16 mouse cellular contexts compared by ENCODE assay signal in the genomic region with DNA sequence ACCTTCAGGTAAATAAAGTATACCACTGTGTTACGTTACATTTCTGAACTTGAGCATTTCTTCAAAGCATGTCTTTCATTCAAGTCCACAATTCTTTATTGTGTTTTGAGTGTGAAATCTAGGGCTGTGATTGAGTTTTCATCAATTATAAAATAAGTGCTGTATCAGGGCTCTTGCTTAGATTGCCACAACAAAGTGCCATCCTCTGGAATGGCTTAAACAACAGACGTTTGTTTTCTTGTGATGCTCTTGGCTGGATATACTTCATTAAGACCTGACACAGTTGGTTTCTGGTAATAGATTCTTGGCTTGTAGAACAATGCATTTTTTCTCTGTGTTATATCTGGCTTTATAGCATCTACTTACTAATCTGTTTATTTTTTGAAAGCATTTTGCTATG.
DNase-seq lines count a peak whose midpoint lies in the region; ATAC-seq lines count a peak whose summit lies in the region.
"Had no signal": no experiment of that assay in that cellular context is flagged by ENCODE, and none has a peak within 500 bp of the region (broad histone marks: within the 10 kb centered on the region; RNA-seq: fewer than 3 reads in every experiment).

No protein-coding gene starts in this region.

- no peaks in the 10 kb centered on the region for H3K9me3 ChIP-seq in hindbrain, embryonic 11.5 days (ENCODE audit: control insufficient read depth, low read length)
- no peaks in the 10 kb centered on the region for H3K9me3 ChIP-seq in hindbrain, embryonic 10.5 days
- no peaks in the 10 kb centered on the region for H3K9me3 ChIP-seq in neural tube, embryonic 13.5 days
- no peaks in the 10 kb centered on the region for H3K9me3 ChIP-seq in neural tube, embryonic 15.5 days (replicated peaks)
- H3K9me3 ChIP-seq in hindbrain, embryonic 15.5 days = no peaks in the 10 kb centered on the region
- H3K9me3 ChIP-seq: embryonic facial prominence, embryonic 15.5 days; G1E; limb, embryonic 10.5 days; liver, embryonic 15.5 days had no signal

- H3K36me3 ChIP-seq in hindbrain, embryonic 11.5 days (ENCODE audit: control insufficient read depth, insufficient read depth, low read length) = no peaks in the 10 kb centered on the region
- no peaks in the 10 kb centered on the region for H3K36me3 ChIP-seq in hindbrain, embryonic 10.5 days
- no peaks in the 10 kb centered on the region for H3K36me3 ChIP-seq in neural tube, embryonic 13.5 days
- no peaks in the 10 kb centered on the region for H3K36me3 ChIP-seq in neural tube, embryonic 15.5 days
- H3K36me3 ChIP-seq in hindbrain, embryonic 15.5 days = no peaks in the 10 kb centered on the region
- H3K36me3 ChIP-seq: embryonic facial prominence, embryonic 15.5 days; G1E; limb, embryonic 10.5 days; liver, embryonic 15.5 days had no signal

- ATAC-seq in hindbrain, embryonic 11.5 days (ENCODE audit: low FRiP score) = 0 out of 2 replicates have a peak, but pooled peaks have one; percentile 36
- ATAC-seq in neural tube, embryonic 13.5 days (ENCODE audit: low read depth) = 0 out of 2 replicates have a peak, but pooled peaks have one; percentile 27
- ATAC-seq in neural tube, embryonic 15.5 days (ENCODE audit: low FRiP score) = no peak
- no peak for ATAC-seq in hindbrain, embryonic 15.5 days (ENCODE audit: low FRiP score, low read depth)

- H3K27ac ChIP-seq in hindbrain, embryonic 11.5 days (ENCODE audit: low read depth, low read length) = 0 out of 2 replicates have a peak overlapping the region, but pooled peaks have one; percentile 49
- no peak overlapping the region for H3K27ac ChIP-seq in hindbrain, embryonic 10.5 days
- H3K27ac ChIP-seq in neural tube, embryonic 13.5 days (replicated peaks) = peak overlapping the region; percentile 62
- no peak overlapping the region; the same call in 1 of the 2 replicates for H3K27ac ChIP-seq in neural tube, embryonic 15.5 days (replicated peaks)
- H3K27ac ChIP-seq in hindbrain, embryonic 15.5 days (replicated peaks) = peak overlapping the region; percentile 31; the same call in 1 of the 2 replicates
- H3K27ac ChIP-seq: embryonic facial prominence, embryonic 15.5 days; gastrocnemius, adult 2 months; limb, embryonic 10.5 days; liver, embryonic 15.5 days had no signal

- DNase-seq in hindbrain, embryonic 11.5 days (ENCODE audit: low spot score) = no peak
- no peak for DNase-seq in hindbrain, embryonic 10.5 days (ENCODE audit: low spot score)
- DNase-seq in kidney, postnatal 10 days = no peak
- no peak for DNase-seq in frontal cortex, adult 2 months (ENCODE audit: extremely low spot score in 1 of 2, low spot score in 1 of 2)
- DNase-seq: B cell, adult 2 months; gastrocnemius, adult 2 months; liver; spleen, adult 18-20 months had no signal

- 76% methylated on average over 2 of the region's 2 CpGs for WGBS in hindbrain, embryonic 11.5 days
- 79% methylated on average over 2 of the region's 2 CpGs for WGBS in hindbrain, embryonic 10.5 days
- WGBS in neural tube, embryonic 13.5 days = 32% methylated on average over 2 of the region's 2 CpGs
- 20% methylated on average over 2 of the region's 2 CpGs for WGBS in neural tube, embryonic 15.5 days
- WGBS in hindbrain, embryonic 15.5 days = 21% methylated on average over 2 of the region's 2 CpGs

- no peak overlapping the region for H3K4me3 ChIP-seq in hindbrain, embryonic 11.5 days (ENCODE audit: low read depth, low read length)
- H3K4me3 ChIP-seq in hindbrain, embryonic 10.5 days = no peak overlapping the region
- H3K4me3 ChIP-seq in neural tube, embryonic 13.5 days = no peak overlapping the region
- no peak overlapping the region for H3K4me3 ChIP-seq in neural tube, embryonic 15.5 days (replicated peaks)
- no peak overlapping the region for H3K4me3 ChIP-seq in hindbrain, embryonic 15.5 days
- H3K4me3 ChIP-seq: embryonic facial prominence, embryonic 15.5 days; gastrocnemius, adult 2 months; limb, embryonic 10.5 days; liver, embryonic 15.5 days had no signal

- H3K4me1 ChIP-seq in hindbrain, embryonic 11.5 days (replicated peaks; ENCODE audit: control insufficient read depth, insufficient read depth, low read length) = no peaks in the 10 kb centered on the region; the same call in 1 of the 2 replicates
- peaks cover 10% of the 10 kb centered on the region for H3K4me1 ChIP-seq in hindbrain, embryonic 10.5 days (replicated peaks)
- H3K4me1 ChIP-seq in neural tube, embryonic 13.5 days (replicated peaks) = peaks cover 13% of the 10 kb centered on the region; the same call in 1 of the 2 replicates
- H3K4me1 ChIP-seq in neural tube, embryonic 15.5 days = peaks cover 8% of the 10 kb centered on the region
- H3K4me1 ChIP-seq in hindbrain, embryonic 15.5 days (replicated peaks) = peaks cover 8% of the 10 kb centered on the region
- H3K4me1 ChIP-seq: embryonic facial prominence, embryonic 15.5 days; limb, embryonic 10.5 days; liver, embryonic 15.5 days had no signal

- no peak overlapping the region for H3K4me2 ChIP-seq in hindbrain, embryonic 11.5 days (replicated peaks; ENCODE audit: low read depth, low read length)
- H3K4me2 ChIP-seq in neural tube, embryonic 13.5 days = no peak overlapping the region
- no peak overlapping the region for H3K4me2 ChIP-seq in neural tube, embryonic 15.5 days
- H3K4me2 ChIP-seq in hindbrain, embryonic 15.5 days = no peak overlapping the region
- H3K4me2 ChIP-seq: embryonic facial prominence, embryonic 15.5 days; liver, embryonic 15.5 days had no signal

- H3K27me3 ChIP-seq in hindbrain, embryonic 11.5 days (ENCODE audit: control insufficient read depth, insufficient read depth, low read length) = no peaks in the 10 kb centered on the region
- H3K27me3 ChIP-seq in hindbrain, embryonic 10.5 days (ENCODE audit: insufficient read depth, poor library complexity, severe bottlenecking) = no peaks in the 10 kb centered on the region
- no peaks in the 10 kb centered on the region for H3K27me3 ChIP-seq in neural tube, embryonic 13.5 days
- H3K27me3 ChIP-seq in neural tube, embryonic 15.5 days (replicated peaks) = no peaks in the 10 kb centered on the region
- H3K27me3 ChIP-seq in hindbrain, embryonic 15.5 days = no peaks in the 10 kb centered on the region
- H3K27me3 ChIP-seq: CH12.LX; embryonic facial prominence, embryonic 15.5 days; liver, embryonic 15.5 days had no signal

- no peak overlapping the region for H3K9ac ChIP-seq in hindbrain, embryonic 11.5 days (ENCODE audit: low read depth, low read length)
- H3K9ac ChIP-seq in neural tube, embryonic 13.5 days = no peak overlapping the region
- no peak overlapping the region for H3K9ac ChIP-seq in neural tube, embryonic 15.5 days (replicated peaks)
- H3K9ac ChIP-seq in hindbrain, embryonic 15.5 days = no peak overlapping the region
- H3K9ac ChIP-seq: embryonic facial prominence, embryonic 15.5 days; liver, embryonic 15.5 days had no signal

Comparison
In these comparisons a context has a peak if more than half of its experiments do, and no peak if none do; other contexts are left out.
1. ATAC-seq: peak in hindbrain, embryonic 11.5 days (single experiment) and neural tube, embryonic 13.5 days (single experiment); none in neural tube, embryonic 15.5 days (single experiment) and hindbrain, embryonic 15.5 days (single experiment).
2. H3K27ac ChIP-seq: peak in hindbrain, embryonic 11.5 days (single experiment), neural tube, embryonic 13.5 days (single experiment) and hindbrain, embryonic 15.5 days (single experiment); none in hindbrain, embryonic 10.5 days (single experiment) and neural tube, embryonic 15.5 days (single experiment).